Mouse (Mus musculus) liver, adult 2 months (tissue): ENCODE data around the gene Tmem121b.

ENCODE experiments used
- CTCF ChIP-seq: fragments of 200-500 bp; IDR thresholded peaks from 2 replicates; pipeline ENCODE4 v1.5.1; 2011; ENCODE audit warnings: low read depth, low read length, control low read depth
- POLR2A ChIP-seq: fragments of 200-500 bp; IDR thresholded peaks from 2 replicates; pipeline ENCODE4 v1.6.1; 2011; ENCODE audit warnings: low read length, control low read depth; ENCODE audit not compliant: insufficient read depth; ENCODE audit errors: extremely low read depth

- TF ChIP-seq POLR2A (no peak), CTCF (no peak)
Measured at GRCm38 (mm10) chr6:120508645-120509044, 15.0 kb upstream of the Tmem121b start.
